Mouse (Mus musculus) spleen, adult 18-20 months (tissue): ENCODE measurements around the gene Kifc5b.
"Not testable (repeated sequence)": the region's sequence is repeated elsewhere in the genome, so short reads cannot be mapped to it uniquely, and the experiment has no call there.

Source experiments
- DNase-seq, 2 experiments: peaks; one replicate each; pipeline ENCODE4 v3.0.0; 2022; ENCODE audit warnings: mixed read lengths in 2 of 2

The Kifc5b gene

DNA sequence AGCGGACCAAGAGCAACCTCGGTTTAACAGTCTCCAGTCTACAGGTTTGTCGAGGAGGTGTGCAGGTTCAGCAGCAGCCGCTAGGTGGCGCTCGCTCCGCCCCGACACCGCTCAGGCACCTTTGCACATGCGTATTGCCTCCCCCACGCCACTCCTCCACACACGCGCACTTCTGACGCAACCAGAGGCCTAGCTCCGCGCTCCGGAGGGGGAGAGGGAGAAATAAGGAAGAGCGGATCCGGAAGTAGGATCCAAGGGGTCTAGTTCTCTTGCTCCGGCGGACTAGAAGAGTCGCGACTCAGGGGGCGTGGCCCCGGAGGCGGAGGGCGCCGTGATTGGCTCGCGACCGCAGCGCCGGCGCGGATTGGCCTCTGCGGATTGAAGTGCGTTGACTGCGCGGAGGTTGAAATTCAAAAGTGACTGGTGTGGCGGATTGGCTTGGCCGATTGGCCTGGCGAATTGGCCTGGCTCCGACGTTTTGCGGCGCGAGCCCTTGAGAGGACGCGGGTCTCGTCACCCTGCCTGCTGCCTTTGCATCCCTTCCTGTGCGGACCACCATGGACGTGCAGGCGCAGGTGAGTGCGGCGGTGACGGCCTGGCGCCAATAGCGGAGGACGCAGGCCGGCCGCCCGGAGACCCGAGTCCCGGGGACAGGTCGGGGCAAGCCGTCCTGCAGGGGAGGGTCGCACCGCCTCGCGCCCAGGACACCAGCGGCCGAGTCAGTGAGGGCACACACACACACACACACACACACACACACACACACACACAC is at the start of gene Kifc5b:
Gene Kifc5b (plus strand): TSS at position 381 of the 772 bp plus-strand sequence.
- peak; percentile 97 for DNase-seq

DNA sequence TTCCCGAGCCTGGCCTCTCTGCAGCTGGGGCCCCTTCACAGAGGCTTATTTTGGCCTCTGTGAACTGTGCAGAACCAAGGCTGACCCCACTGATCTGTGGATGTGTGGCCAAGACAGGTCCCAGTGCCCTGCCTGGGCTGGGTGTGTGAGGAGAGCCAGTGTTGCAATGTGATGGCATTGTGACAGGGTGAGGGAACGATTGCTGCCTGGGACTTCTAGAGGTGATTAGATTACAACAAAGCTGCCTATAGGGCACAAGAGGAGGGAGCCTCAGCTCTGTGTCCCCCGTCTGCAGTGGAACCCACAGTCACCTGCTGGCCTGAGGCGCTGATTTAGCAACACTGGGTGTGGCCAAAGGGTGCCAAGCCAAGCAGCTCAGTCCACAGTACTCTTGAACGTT is 48.1 kb upstream of the Kifc5b start:
- no peak for DNase-seq

DNA sequence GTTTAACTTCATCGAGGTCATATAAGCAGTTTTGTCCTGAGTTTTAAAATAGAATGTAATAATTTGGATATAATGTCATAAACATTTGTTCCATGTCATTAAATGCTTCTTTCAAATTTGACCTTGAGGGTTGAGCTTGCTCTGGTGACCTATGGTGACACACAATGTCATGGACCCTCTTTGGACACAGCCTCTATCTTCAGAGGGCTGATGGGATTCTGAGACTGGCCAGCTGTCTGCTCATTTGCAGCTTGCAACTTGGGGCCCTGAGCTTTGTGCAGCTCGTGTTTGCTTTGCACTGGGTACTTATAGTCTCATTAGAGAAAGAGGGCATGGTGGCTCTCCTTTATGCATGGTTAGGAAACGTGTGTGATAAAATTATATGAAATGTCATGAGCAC is 44.0 kb upstream of the Kifc5b start:
- DNase-seq = no peak

DNA sequence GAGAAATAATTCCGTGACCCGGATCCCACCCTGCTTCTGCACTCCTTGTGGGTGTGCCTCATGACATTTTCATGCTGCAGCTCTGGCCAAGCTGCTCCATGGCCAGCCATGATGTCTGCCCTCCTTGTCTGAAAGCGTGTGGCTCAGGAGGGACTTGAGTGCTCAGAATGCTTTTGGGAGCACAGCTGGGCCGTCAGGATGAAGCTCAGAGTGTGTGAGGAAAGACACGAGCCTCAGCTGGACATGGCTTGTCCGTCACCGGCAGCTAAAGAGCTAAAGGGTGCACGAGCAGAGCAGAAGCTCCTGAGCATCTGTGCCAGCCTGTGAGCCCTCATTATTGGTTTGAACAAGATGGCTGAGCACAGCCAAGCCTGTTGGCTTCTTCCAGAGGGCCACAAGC is 43.4 kb upstream of the Kifc5b start:
- DNase-seq = no peak

DNA sequence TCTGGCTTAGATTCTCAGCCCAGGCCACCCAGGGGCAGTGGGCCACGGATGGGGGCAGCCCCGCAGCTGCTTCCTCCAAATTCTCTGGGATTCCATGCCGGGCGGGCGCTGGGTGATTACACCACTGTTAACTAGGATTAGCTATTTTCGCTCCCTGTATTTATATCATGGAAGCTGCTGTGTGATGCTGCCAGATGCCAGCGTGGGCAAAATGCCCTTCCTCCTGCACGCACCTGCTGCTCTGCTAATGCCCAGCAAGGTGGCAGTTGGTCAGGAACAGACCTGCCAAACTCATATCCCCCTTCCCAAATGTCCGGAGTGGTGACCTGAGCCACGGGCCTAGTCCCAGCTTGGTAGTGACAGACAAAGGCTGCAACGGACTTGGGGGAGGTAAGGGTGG is 42.3 kb upstream of the Kifc5b start:
- no peak for DNase-seq

DNA sequence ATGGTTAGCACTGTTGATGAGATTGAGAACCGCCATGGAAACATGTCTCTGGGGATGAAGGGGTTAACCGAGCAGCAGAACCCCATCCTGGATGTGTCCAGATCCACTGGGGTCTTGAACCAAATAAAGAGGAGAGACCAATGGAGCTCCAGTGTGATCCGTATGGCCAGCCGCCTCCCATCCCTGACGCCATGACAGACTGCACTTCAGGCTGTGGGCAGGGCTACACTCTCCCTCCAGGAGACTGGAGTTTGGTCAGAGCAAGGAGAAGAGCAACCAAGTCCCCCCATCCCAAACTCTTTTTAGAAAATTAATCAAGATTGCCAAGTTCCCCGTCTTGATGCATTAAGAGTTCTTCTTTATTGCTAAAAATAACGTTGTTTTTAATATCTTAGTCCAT is 39.0 kb upstream of the Kifc5b start:
- no peak for DNase-seq

DNA sequence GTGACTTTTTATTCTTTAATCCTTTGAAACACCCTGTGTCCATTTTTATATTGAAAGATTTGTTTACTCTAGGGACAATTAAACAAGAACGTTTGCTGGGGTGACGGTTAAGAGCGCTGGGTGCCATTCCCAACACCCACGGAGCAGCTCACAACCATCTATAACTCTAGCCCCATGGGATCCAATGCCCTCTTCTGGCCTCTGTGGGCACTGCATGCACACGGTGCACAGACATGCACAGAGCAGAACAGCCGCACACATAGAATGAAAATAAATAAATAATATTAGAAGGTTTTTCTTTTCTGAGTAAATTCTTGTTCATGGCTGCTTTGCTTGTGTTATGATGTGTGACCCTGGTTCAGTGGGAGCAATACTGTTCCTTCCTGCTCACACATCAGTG is 37.7 kb upstream of the Kifc5b start:
- DNase-seq = no peak

DNA sequence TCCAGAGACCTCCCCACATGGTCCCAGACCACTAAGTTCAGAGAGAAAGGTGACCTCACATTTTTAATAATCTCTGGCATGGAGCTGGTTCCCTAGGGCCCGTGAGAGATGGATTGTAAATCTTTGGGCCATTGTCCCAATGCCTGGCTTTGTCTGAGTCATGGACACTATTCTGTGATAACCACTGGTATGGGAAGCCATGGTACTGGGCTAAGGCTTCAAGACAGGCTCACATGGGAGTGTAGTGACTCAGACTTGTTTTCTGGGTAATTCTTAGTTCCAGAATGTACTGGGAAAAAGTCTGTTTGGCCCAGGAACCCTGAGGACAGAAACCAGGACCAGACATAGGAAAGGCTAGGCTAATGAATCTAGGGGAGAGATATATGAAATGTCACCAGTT is 34.2 kb upstream of the Kifc5b start:
- DNase-seq = no peak

DNA sequence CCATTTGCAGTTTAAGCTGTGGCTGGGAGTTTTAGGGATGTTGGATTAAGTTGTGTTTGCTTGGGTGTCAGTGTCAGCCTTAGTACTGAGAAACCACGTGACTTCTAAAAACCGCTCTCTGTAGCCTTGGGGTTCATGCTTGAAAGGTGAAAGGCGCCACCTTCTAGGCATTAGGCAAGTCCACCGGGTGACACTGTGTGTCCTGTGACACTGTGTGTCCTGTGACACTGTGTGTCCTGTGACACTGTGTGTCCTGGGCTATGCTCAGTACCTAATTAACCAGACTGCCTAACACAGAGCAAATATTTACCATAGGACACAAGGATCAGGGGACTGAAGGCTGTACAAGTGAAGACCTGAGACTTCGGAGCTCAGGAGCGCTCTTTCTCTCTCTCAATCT is 33.3 kb upstream of the Kifc5b start:
- DNase-seq = no peak

DNA sequence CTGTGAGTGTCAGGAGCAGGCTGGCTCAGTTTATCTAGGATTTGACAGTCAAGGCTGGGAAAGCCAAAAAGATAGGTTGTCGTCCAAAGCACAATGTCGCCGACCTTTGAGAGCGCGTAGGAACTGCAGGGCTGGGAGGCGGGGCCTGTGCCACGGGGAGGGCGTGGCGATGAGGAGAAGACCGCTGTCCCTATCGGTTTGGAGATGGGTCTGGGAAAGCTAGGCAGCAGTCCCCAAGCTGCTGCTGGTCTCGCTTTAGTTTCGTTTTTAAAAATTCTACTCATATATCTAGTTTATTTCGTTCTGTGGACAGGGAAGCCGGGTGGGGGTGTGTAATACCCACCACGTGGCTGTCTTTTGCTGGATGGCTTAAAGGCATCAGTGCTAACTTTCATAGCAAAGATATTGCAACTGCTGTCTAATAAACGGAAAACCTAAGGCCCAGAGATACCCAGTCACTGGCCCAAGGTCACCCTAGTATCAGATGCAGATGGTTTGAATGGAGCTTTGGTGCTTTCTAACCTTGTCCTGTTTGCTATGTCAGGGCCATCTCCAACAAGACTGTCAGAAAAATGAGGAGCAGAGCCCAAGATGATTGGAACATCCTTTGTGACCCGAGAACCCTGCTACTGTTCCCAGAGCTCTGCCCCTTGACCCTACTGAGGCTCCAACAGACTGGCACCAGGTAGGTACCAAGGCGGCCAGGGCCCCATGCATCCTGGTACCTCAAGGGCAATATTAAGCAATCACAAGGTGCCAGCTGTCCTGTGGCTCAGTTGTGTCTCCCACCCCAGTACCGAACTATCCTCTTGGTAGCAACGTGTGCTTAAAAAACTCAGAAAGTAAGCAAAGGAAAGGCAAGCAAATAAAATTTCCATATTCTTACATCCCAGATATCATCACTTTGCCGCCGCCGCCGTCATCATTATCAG is 31.6 kb upstream of the Kifc5b start:
- DNase-seq = peak; percentile 68 to 86

DNA sequence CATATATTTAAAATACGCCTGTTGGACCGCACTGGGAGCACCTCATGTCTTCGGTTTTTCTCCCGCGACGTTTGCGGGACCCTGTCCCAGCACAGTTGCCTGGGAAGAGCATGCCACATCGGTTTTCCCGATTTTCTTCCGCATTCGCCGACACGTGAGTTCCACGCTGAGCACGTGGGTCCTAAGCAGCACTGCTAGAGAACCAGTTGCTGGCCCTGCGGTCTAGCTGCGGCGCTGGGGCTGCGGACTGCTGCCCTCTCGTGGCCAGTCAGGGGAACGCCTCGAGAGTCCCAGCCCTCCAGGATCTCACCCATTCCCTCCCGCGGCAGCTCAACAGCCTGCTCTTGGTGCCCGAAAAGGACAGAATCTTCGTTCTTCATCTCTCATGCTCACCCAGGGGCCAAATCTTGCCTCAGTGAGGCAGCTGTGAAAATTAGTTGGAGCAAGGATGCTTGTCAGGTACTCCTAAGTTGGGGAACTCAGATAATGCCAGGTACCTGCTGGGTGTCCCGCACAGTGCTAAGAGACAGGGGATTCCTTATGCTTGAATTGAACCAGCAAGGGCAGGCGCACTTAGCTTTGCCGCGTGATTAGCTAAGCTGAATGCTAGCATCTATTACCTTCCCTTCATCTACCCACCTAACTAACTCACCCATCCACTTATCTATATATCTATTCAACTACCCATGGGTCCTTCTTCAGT is 30.7 kb upstream of the Kifc5b start:
- peak; percentile 67 to 80 for DNase-seq

DNA sequence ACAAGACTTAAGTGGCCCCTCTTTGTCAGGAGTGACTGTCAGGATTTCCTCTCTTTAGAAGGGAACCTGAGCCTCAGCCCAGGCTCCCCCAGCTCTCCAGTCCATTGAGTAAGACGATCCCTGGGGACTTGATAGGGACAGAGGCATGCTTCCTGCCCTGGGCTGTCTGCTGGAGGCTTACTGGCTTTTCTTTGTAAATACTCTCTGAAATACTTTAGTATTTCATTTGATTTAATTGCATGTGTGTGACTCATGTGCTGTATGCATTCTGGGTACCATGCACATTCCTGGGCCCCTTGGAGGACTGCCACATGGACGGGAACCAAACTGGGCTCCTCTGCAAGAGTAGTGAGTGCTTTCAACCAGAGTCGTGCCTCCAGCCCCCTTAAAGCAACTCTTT is 29.0 kb upstream of the Kifc5b start:
- no peak for DNase-seq

DNA sequence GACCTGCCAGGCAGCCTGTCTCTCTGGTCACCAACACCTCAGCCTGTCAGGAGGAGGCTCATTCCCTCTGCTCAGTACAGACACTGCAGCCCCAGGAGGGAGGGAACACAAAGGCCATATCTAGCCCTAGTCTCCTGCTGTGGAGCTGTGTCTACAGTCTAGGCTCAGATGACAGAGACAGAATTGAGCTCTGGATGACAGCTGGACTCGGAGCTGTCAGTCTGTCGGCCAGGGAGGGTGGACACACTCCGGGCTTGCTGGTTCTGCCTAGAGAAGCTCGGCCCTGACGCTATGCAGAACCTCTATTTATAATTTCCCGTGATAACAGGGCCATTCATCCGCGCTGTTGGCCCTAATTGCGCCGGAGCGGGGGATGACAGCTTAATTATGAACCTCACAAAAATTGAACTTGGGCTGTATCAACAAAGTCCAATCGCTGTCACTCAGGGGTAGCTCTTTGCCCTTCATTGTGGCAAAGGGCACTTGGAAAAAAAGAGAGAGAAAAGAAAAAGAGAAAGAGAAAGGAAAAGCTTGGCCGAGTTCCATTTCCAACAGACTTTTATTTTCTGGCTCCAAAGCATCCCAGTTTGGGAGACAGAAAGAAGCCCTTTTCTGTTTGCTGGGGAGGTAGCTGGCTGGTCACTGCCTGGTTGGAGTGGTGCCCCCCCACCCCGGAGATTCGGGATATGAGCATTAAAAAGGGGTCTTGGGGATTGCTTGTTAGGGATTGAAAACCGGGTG is 24.1 kb upstream of the Kifc5b start:
- DNase-seq = no peak

DNA sequence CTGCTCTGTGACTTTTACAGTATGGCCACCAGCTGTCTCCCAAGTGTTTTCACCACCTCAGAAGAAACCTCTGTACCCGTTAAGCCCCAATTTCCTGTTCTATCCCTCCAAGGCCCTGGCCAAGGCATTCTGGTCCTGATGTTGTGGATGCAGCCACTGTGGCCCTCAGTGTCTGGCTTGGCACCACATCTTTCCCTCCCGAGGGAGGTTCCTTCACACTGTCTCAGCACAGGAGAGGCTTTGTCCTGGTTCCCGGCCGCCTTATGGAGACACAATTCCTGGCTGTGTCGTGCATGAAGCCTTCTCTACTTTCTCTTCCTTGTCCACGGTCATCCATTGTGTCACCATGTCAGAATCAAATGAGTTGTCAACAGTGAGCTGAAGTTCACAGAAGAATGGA is 23.4 kb upstream of the Kifc5b start:
- DNase-seq = no peak

DNA sequence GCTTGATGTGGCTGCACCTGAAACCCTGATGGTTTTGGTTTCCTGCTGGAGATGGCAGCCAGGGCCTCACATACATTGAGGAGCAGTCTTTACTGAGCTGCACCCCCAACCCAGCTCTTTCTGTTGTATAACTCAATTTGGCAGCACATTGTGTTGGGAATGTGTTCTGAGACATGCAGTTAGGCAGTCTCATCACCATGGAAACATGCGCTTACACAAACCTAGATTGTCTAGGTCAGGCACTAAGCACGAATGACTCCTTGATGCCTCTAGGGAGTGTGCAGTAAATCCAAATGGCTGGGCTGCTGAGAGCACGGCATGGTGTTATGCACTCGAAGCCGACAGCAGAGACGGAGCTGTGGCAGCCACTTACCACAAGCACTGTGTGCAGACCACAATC is 22.5 kb upstream of the Kifc5b start:
- no peak for DNase-seq

DNA sequence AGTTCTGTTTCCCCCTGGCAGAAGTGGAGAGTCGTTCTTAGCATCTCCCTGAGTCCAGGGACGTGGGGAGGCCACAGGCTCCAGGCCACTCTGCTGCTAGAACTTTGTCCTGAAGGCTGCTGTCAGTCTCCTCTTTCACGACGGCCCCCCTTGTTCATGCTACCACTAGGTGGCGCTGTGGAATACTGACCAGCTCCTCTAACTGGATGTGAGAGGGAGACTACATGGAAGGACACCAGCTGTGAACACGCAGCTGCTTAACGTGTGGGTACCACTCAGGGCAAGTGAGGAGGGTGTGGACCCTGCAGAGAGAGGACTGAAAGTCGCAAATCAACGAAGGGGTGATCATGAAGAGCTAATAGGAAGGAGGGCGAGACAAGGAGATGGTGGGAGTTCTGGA is 21.3 kb upstream of the Kifc5b start:
- peak; percentile 40 to 71 for DNase-seq

DNA sequence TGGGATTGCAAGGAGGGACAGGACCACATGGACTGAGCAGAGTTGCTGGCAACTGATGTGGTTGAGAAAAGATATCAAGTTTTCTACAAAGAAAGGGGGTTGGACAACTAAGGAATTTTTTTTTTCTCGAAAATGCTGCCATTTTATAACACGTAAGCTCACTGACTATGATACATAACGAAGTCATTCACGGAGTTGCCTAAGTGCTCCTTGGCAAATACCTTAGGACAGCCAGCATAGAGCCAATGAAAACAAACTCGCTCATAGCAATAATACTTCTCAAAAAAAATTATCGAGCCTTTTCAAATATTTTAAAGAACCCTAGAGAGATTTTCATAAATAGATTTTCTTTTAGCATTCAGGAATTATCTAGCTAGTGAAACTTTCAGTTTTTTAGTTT is 16.0 kb upstream of the Kifc5b start:
- no peak for DNase-seq

DNA sequence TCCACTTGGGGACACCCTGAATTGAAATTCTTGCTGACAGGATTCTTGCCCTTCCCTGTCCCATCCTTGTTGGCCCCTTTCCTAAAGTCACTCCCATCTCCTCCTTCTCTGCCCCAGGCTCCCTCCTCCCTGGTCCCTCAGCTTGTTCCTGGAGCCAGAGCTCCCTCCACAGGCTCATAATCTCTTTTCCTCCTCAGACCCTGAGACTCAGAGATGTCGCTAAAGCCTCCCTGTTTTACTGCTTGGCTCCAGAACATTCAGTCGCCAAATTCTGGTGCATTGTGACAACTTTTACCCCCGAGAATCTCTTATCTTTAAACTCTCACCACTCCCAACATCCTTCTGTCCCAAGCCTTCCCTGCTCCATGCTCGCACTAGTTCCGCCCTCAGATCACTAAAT is 12.6 kb upstream of the Kifc5b start:
- no peak for DNase-seq

DNA sequence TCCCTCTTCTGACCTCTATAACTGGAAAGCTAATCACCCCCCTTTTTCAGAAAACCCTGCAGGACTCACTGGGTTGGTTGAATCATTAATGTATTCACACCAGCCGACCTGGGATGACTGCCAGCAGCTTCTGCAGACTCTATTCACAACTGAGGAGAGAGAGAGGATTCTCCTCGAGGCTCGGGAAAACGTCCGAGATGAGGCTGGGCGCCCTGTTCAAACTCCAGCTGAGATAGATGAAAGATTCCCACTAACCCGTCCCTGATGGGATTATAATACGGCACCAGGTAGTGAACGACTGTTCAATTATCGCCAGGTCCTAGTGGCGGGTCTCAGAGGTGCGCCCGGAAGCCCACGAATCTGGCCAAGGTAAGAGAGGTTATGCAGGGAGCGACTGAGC is 9.4 kb upstream of the Kifc5b start:
- not testable (repeated sequence) for DNase-seq

DNA sequence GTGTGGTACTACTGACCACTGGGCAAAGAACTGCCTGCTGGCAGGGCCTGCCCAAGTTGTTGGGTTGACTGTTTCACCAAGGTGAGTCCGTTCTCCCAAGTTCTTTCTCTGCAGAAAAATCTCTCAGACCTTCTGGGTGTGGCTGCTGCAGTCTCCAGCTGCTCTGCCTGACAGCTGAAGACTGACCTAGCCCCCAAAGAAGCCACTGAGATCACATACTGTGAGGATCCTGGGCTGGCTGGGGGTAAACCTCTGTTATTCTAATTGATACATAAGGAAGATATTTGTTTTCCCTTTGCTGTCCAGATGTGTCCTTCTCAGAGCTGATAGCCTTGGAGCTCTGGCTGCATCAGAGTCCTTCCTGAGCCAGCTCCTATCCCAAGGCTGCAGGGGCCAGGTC is 1.6 kb upstream of the Kifc5b start:
- DNase-seq = no peak

DNA sequence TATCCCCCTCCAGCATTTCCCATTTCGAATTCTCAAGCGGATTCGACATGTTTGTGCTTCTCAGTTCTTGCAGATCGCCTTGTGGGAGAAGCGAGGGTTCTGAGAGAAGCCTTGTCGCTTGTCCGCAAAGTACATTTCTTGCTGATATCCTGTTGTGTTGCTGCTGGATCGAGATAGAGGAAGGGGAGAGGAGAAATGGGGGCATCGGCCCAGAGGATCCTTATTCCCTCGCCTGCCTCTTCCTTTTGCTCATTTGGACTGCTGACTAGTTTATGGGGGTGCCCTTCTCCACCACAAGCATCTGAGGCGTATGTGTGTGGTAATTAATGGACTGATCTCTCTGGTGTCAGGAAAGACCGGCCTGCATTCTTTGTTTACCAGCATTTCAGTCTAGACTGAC is 669 bp downstream of the Kifc5b start:
- DNase-seq = not testable (repeated sequence)

DNA sequence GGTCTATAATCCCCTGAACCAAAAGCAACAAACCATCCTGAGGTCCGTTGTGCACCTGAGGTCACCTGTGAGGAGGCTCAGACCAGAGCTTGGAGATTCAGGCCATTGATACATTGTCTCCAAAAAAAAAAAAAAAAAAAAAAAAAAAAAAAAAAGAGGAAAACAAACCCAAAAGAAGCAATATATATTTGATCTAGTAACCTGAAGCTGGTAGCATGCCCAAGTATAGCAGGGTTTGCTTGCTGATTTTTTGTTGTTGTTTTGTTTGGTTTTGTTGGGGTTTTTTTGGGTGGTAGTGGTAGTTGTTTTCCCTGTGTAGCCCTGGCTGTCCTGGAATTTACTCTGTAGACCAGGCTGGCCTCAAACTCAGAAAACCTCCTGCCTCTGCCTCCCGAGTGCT is 1.5 kb downstream of the Kifc5b start:
- DNase-seq = no peak

DNA sequence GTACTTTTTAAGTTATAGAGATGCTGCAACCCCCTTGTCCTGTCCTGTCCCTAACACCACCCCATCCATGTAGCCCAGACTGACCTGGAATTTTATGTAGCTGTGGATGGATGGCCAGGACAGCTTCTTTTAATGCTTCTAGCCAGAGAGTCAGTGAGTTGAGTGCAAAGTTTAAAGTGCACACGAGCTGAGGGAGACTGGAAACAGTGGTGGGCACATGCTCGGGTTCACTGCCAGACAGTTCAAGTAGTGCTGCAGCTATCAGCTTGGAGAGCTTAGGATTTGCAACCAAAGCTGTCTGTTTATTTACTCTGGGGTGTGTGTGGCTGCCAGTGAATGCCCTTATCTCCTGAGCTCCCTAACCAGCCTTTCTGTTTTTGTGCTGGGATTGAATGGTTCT is 2.6 kb downstream of the Kifc5b start:
- DNase-seq = not testable (repeated sequence)
